Mouse (Mus musculus): Measurements from ENCODE around the gene Ldlrad3. TPM values are rescaled to one million over a fixed set of nuclear protein-coding genes. Genes with fewer than 3 reads are reported as not detected.
A peak's percentile ranks its signal among the peaks of the same experiment; 100 is the strongest.

The Ldlrad3 gene
- total RNA-seq, 2 experiments from 2014 or later = 9.8 to 9.9 TPM

GRCm38 (mm10) chr2:102142654-102143271 lies 43.4 kb downstream of the Ldlrad3 start:
- no peak for DNase-seq

GRCm38 (mm10) chr2:102142197-102142623 lies 44.0 kb downstream of the Ldlrad3 start:
- no peak for DNase-seq

- DNase-seq = no peak
Observed at GRCm38 (mm10) chr2:102141199-102141598, 45.0 kb downstream of the Ldlrad3 start.

GRCm38 (mm10) chr2:102137922-102138321 lies 48.3 kb downstream of the Ldlrad3 start:
- no peak for DNase-seq

GRCm38 (mm10) chr2:102136184-102136583 lies 50.0 kb downstream of the Ldlrad3 start:
- no peak for DNase-seq

GRCm38 (mm10) chr2:102134510-102135262 lies 51.5 kb downstream of the Ldlrad3 start:
- no peak for DNase-seq

GRCm38 (mm10) chr2:102132945-102133558 lies 53.1 kb downstream of the Ldlrad3 start:
- no peak for DNase-seq

- no peak for DNase-seq
Observed at GRCm38 (mm10) chr2:102130198-102130845, 55.9 kb downstream of the Ldlrad3 start.

- DNase-seq = no peak
Observed at GRCm38 (mm10) chr2:102129235-102129634, 57.0 kb downstream of the Ldlrad3 start.

GRCm38 (mm10) chr2:102128500-102129030 lies 57.6 kb downstream of the Ldlrad3 start:
- no peak for DNase-seq

GRCm38 (mm10) chr2:102127791-102128387 lies 58.3 kb downstream of the Ldlrad3 start:
- DNase-seq = peak; percentile 28

- no peak for DNase-seq
Observed at GRCm38 (mm10) chr2:102127221-102127620, 59.0 kb downstream of the Ldlrad3 start.

- no peak for DNase-seq
Observed at GRCm38 (mm10) chr2:102126076-102126475, 60.1 kb downstream of the Ldlrad3 start.

GRCm38 (mm10) chr2:102125042-102125441 lies 61.1 kb downstream of the Ldlrad3 start:
- no peak for DNase-seq

- no peak for DNase-seq
Observed at GRCm38 (mm10) chr2:102122146-102122515, 64.1 kb downstream of the Ldlrad3 start.

- no peak for DNase-seq
Observed at GRCm38 (mm10) chr2:102121440-102122145, 64.6 kb downstream of the Ldlrad3 start.

- DNase-seq = peak; percentile 14
Observed at GRCm38 (mm10) chr2:102119751-102120505, 66.3 kb downstream of the Ldlrad3 start.

- DNase-seq = peak; percentile 38
Observed at GRCm38 (mm10) chr2:102118988-102119460, 67.2 kb downstream of the Ldlrad3 start.

GRCm38 (mm10) chr2:102117402-102117760 lies 68.8 kb downstream of the Ldlrad3 start:
- DNase-seq = no peak

- DNase-seq = peak; percentile 41
Observed at GRCm38 (mm10) chr2:102116521-102117401, 69.4 kb downstream of the Ldlrad3 start.
